ENCODE assay signal across 10 mouse cellular contexts in genomic region chr5:65079881-65080280, GRCm38 (mm10). TPM values are rescaled to one million over a fixed set of nuclear protein-coding genes. Genes with fewer than 3 reads are reported as not detected.
DNase-seq lines count a peak whose midpoint lies in the region; ATAC-seq and TF ChIP-seq lines count a peak whose summit lies in the region.
"Had no signal": no experiment of that assay in that cellular context is flagged by ENCODE, and none has a peak within 500 bp of the region (broad histone marks: within the 10 kb centered on the region; RNA-seq: fewer than 3 reads in every experiment).

No protein-coding gene starts in this region.

- no peak for TF ChIP-seq POLR2A in brain, embryonic 14.5 days (IDR thresholded peaks at IDR 0.05; ENCODE audit: borderline replicate concordance, extremely low read depth, insufficient read depth, insufficient read length, poor library complexity, severe bottlenecking)

- H3K27me3 ChIP-seq in heart, embryonic 13.5 days (replicated peaks): no peaks in the 10 kb centered on the region
- H3K27me3 ChIP-seq in forebrain, postnatal 0 days (ENCODE audit: insufficient read depth, low read length): no peaks in the 10 kb centered on the region
- H3K27me3 ChIP-seq: midbrain, embryonic 12.5 days had no signal

- intact Hi-C loops in heart, postnatal 14 days (cut with DNase I): loop anchor here (5.0 kb wide), 1 partner anchor 132 kb away; no protein-coding TSS in a partner anchor

- DNase-seq in heart, postnatal 14 days: no peak
- peak; percentile 55 for DNase-seq in brain, embryonic 14.5 days (ENCODE audit: low read depth)
- peak; percentile 65 for DNase-seq in forebrain, postnatal 0 days
- DNase-seq in left cerebral cortex, adult 18-20 months (ENCODE audit: low spot score in 2 of 2): peak; percentile 15 to 43
- DNase-seq in embryo, embryonic 11 days: no peak
- DNase-seq: spleen, adult 18-20 months had no signal

- TF ChIP-seq CTCF in brain, embryonic 14.5 days (IDR thresholded peaks at IDR 0.05; ENCODE audit: borderline replicate concordance, extremely low read depth, insufficient read depth, insufficient read length): no peak
- no peak for TF ChIP-seq CTCF in forebrain, postnatal 0 days (IDR thresholded peaks at IDR 0.05; ENCODE audit: low read depth)

- WGBS in heart, embryonic 13.5 days: 58% methylated on average over 9 of the region's 9 CpGs
- WGBS in forebrain, postnatal 0 days: 28% methylated on average over 9 of the region's 9 CpGs

- H3K4me3 ChIP-seq in heart, embryonic 13.5 days: peak overlapping the region; percentile 40
- H3K4me3 ChIP-seq in forebrain, postnatal 0 days (ENCODE audit: low read depth, low read length): peak overlapping the region; percentile 32
- H3K4me3 ChIP-seq: midbrain, embryonic 12.5 days had no signal

- H3K9me3 ChIP-seq in heart, embryonic 13.5 days: no peaks in the 10 kb centered on the region
- no peaks in the 10 kb centered on the region for H3K9me3 ChIP-seq in forebrain, postnatal 0 days (ENCODE audit: low read length)
- H3K9me3 ChIP-seq: midbrain, embryonic 12.5 days had no signal

- no peak for ATAC-seq in heart, embryonic 13.5 days (ENCODE audit: extremely low read depth, insufficient number of reproducible peaks, low FRiP score, low TSS enrichment)
- peak; percentile 36; the same call in 1 of the 2 replicates for ATAC-seq in forebrain, postnatal 0 days
- ATAC-seq in granulocyte monocyte progenitor cell, adult 5-6 weeks (replicated peaks; ENCODE audit: poor library complexity, severe bottlenecking): no peak
- no peak for ATAC-seq in megakaryocyte progenitor cell, adult 5-6 weeks (replicated peaks; ENCODE audit: poor library complexity)

- no peak overlapping the region; the same call in 1 of the 2 replicates for H3K27ac ChIP-seq in heart, embryonic 13.5 days (replicated peaks)
- H3K27ac ChIP-seq in forebrain, postnatal 0 days (ENCODE audit: low read depth, low read length): no peak overlapping the region; the same call in 1 of the 2 replicates
- H3K27ac ChIP-seq: midbrain, embryonic 12.5 days had no signal

- no peaks in the 10 kb centered on the region for H3K36me3 ChIP-seq in heart, embryonic 13.5 days
- H3K36me3 ChIP-seq in forebrain, postnatal 0 days (ENCODE audit: insufficient read depth): no peaks in the 10 kb centered on the region
- H3K36me3 ChIP-seq: midbrain, embryonic 12.5 days had no signal

- peak overlapping the region; percentile 59 for H3K9ac ChIP-seq in heart, embryonic 13.5 days
- peak overlapping the region; percentile 37 for H3K9ac ChIP-seq in forebrain, postnatal 0 days
- H3K9ac ChIP-seq: midbrain, embryonic 12.5 days had no signal

- peak overlapping the region; percentile 49 for H3K4me2 ChIP-seq in heart, embryonic 13.5 days
- H3K4me2 ChIP-seq in forebrain, postnatal 0 days (ENCODE audit: low read depth): peak overlapping the region; percentile 34
- H3K4me2 ChIP-seq: midbrain, embryonic 12.5 days had no signal

- H3K4me1 ChIP-seq in heart, embryonic 13.5 days: no peaks in the 10 kb centered on the region
- 0 out of 2 replicates have a peak, but pooled peaks cover 3% of the 10 kb centered on the region for H3K4me1 ChIP-seq in forebrain, postnatal 0 days (ENCODE audit: insufficient read depth)
- H3K4me1 ChIP-seq: midbrain, embryonic 12.5 days had no signal

RNA-seq across cellular contexts. Expression of gene Tmem156, which starts 12.1 kb away (rescaled TPM):
- polyA plus RNA-seq in heart, embryonic 13.5 days (2015; fragmentation: Nextera tagmentation; extraction: Ambion mirVana): 0.19 TPM in 1 of 2 replicates, not detected in the other
- under 1 TPM in 1 of 2 experiments, not detected in 1; 0.73 TPM for total RNA-seq in heart, postnatal 14 days (2021)
- 0.08 and 0.11 TPM in 2 replicates for polyA plus RNA-seq in brain, embryonic 14.5 days (2012; rRNA removed)
- total RNA-seq in forebrain, postnatal 0 days (2014; rRNA removed): 0.19 and 0.23 TPM in 2 replicates
- 0.15 and 0.21 TPM in 2 replicates for polyA plus RNA-seq in forebrain, postnatal 0 days (2015; fragmentation: Nextera tagmentation; extraction: Ambion mirVana)
- under 1 TPM in 1 of 2 experiments, not detected in 1; 0.53 TPM for total RNA-seq in left cerebral cortex, adult 18-20 months (2021)
- 38.6 and 42.1 TPM in 2 replicates for total RNA-seq in granulocyte monocyte progenitor cell, adult 5-6 weeks (2014; fragmentation: Nextera tagmentation)
- total RNA-seq in granulocyte monocyte progenitor cell, adult 5-6 weeks (2017): 49.4 and 62.3 TPM in 2 replicates
- 29.2 and 30.6 TPM in 2 replicates for total RNA-seq in megakaryocyte progenitor cell, adult 5-6 weeks (2015)
- total RNA-seq in megakaryocyte progenitor cell, adult 5-6 weeks (2017): 38.0 and 41.3 TPM in 2 replicates

RNA-seq across cellular contexts. Expression of gene Klhl5, which starts 27.5 kb away (rescaled TPM):
- 12.3 and 14.1 TPM in 2 replicates for polyA plus RNA-seq in heart, embryonic 13.5 days (2015; fragmentation: Nextera tagmentation; extraction: Ambion mirVana)
- 10 to 100 TPM; 15.6 to 18.2 TPM for total RNA-seq in heart, postnatal 14 days (2021)
- polyA plus RNA-seq in brain, embryonic 14.5 days (2012; rRNA removed): 49.5 and 54.6 TPM in 2 replicates
- total RNA-seq in forebrain, postnatal 0 days (2014; rRNA removed): 48.3 and 57.2 TPM in 2 replicates
- polyA plus RNA-seq in forebrain, postnatal 0 days (2015; fragmentation: Nextera tagmentation; extraction: Ambion mirVana): 39.4 and 49.6 TPM in 2 replicates
- 10 to 100 TPM; 34.1 to 34.5 TPM for total RNA-seq in left cerebral cortex, adult 18-20 months (2021)
- 96.8 and 101 TPM in 2 replicates for total RNA-seq in granulocyte monocyte progenitor cell, adult 5-6 weeks (2014; fragmentation: Nextera tagmentation)
- 73.9 and 75.1 TPM in 2 replicates for total RNA-seq in granulocyte monocyte progenitor cell, adult 5-6 weeks (2017)
- 84.6 and 87.6 TPM in 2 replicates for total RNA-seq in megakaryocyte progenitor cell, adult 5-6 weeks (2015)
- total RNA-seq in megakaryocyte progenitor cell, adult 5-6 weeks (2017): 49.1 and 58.1 TPM in 2 replicates

Comparison
In these comparisons a context has a peak if more than half of its experiments do, and no peak if none do; other contexts are left out.
1. DNase-seq: peak in brain, embryonic 14.5 days (single experiment), forebrain, postnatal 0 days (single experiment) and left cerebral cortex, adult 18-20 months (2 of 2); none in heart, postnatal 14 days (0 of 2) and embryo, embryonic 11 days (single experiment).
2. RNA of gene Tmem156, which starts 12.1 kb away (total RNA-seq): 38.6 to 62.3 TPM in granulocyte monocyte progenitor cell, adult 5-6 weeks and 29.2 to 41.3 TPM in megakaryocyte progenitor cell, adult 5-6 weeks; 0.73 TPM in heart, postnatal 14 days, 0.53 TPM in left cerebral cortex, adult 18-20 months and 0.19 to 0.23 TPM in forebrain, postnatal 0 days; every median in the first group is over 10 times any median in the second.